10 mouse cellular contexts compared by ENCODE assay signal in genomic region chr2:117288291-117288690, GRCm38 (mm10).
"Had no signal": no experiment of that assay in that cellular context is flagged by ENCODE, and none has a peak within 500 bp of the region (broad histone marks: within the 10 kb centered on the region; RNA-seq: fewer than 3 reads in every experiment).

No protein-coding gene starts in this region.

- H3K27ac ChIP-seq: limb, embryonic 13.5 days; liver, embryonic 14.5 days; neural tube, embryonic 12.5 days had no signal

- H3K27me3 ChIP-seq: limb, embryonic 13.5 days; neural tube, embryonic 12.5 days had no signal

- H3K4me3 ChIP-seq: limb, embryonic 13.5 days; neural tube, embryonic 12.5 days had no signal

- H3K4me1 ChIP-seq: limb, embryonic 13.5 days; neural tube, embryonic 12.5 days had no signal

- DNase-seq: kidney, postnatal 25 days; lung, adult 18-20 months; midbrain, embryonic 14.5 days; right cerebral cortex, postnatal 4 days; spleen, adult 18-20 months; thymus, adult 18-20 months; thymus, postnatal 14 days had no signal
